Comparison of ENCODE assay signal across 11 mouse cellular contexts in genomic region chr1:91533483-91533882, GRCm38 (mm10). TPM values are rescaled to one million over a fixed set of nuclear protein-coding genes. Genes with fewer than 3 reads are reported as not detected.
A peak's percentile ranks its signal among the peaks of the same experiment; 100 is the strongest.
DNase-seq lines count a peak whose midpoint lies in the region; ATAC-seq and TF ChIP-seq lines count a peak whose summit lies in the region.
"Had no signal": no experiment of that assay in that cellular context is flagged by ENCODE, and none has a peak within 500 bp of the region (broad histone marks: within the 10 kb centered on the region; RNA-seq: fewer than 3 reads in every experiment).

No protein-coding gene starts in this region.

- no peak overlapping the region for H3K27ac ChIP-seq in intestine, embryonic 15.5 days
- H3K27ac ChIP-seq in intestine, postnatal 0 days (ENCODE audit: low read depth, low read length) = no peak overlapping the region
- H3K27ac ChIP-seq in liver, embryonic 11.5 days (ENCODE audit: low read depth, low read length) = peak overlapping the region; percentile 79
- no peak overlapping the region for H3K27ac ChIP-seq in midbrain, embryonic 15.5 days

- no peak for TF ChIP-seq CTCF in intestine, postnatal 0 days (IDR thresholded peaks at IDR 0.05; ENCODE audit: low read depth)

- 0 out of 2 replicates have a peak, but pooled peaks cover 3% of the 10 kb centered on the region for H3K36me3 ChIP-seq in intestine, embryonic 15.5 days
- H3K36me3 ChIP-seq in intestine, postnatal 0 days (ENCODE audit: control insufficient read depth, insufficient read depth) = peaks cover 4% of the 10 kb centered on the region
- H3K36me3 ChIP-seq in liver, embryonic 11.5 days (ENCODE audit: control insufficient read depth, insufficient read depth, low read length) = 0 out of 2 replicates have a peak, but pooled peaks cover 3% of the 10 kb centered on the region
- H3K36me3 ChIP-seq in midbrain, embryonic 15.5 days (replicated peaks) = 0 out of 2 replicates have a peak, but pooled peaks cover 4% of the 10 kb centered on the region

- intact Hi-C loops in left cerebral cortex, postnatal 4 days (cut with DNase I) = no loop called here

- no peak overlapping the region for H3K9ac ChIP-seq in intestine, embryonic 15.5 days
- H3K9ac ChIP-seq in intestine, postnatal 0 days (ENCODE audit: low read depth, low read length) = no peak overlapping the region
- H3K9ac ChIP-seq in liver, embryonic 11.5 days (ENCODE audit: low read depth, low read length) = peak overlapping the region; percentile 57
- H3K9ac ChIP-seq in midbrain, embryonic 15.5 days = no peak overlapping the region

- WGBS in intestine, embryonic 15.5 days = 52% methylated on average over 2 of the region's 2 CpGs
- 53% methylated on average over 2 of the region's 2 CpGs for WGBS in intestine, postnatal 0 days
- 45% methylated on average over 2 of the region's 2 CpGs for WGBS in liver, embryonic 11.5 days
- 61% methylated on average over 2 of the region's 2 CpGs for WGBS in midbrain, embryonic 15.5 days

- no peak overlapping the region for H3K4me2 ChIP-seq in intestine, embryonic 15.5 days (replicated peaks)
- no peak overlapping the region for H3K4me2 ChIP-seq in intestine, postnatal 0 days (replicated peaks; ENCODE audit: low read depth)
- H3K4me2 ChIP-seq in liver, embryonic 11.5 days = peak overlapping the region; percentile 53
- no peak overlapping the region for H3K4me2 ChIP-seq in midbrain, embryonic 15.5 days

- H3K4me1 ChIP-seq in intestine, embryonic 15.5 days (replicated peaks) = no peaks in the 10 kb centered on the region
- peaks cover 2% of the 10 kb centered on the region; the same call in 1 of the 2 replicates for H3K4me1 ChIP-seq in intestine, postnatal 0 days (replicated peaks; ENCODE audit: control insufficient read depth, insufficient read depth, low read length)
- H3K4me1 ChIP-seq in liver, embryonic 11.5 days (replicated peaks; ENCODE audit: control insufficient read depth, insufficient read depth, low read length) = peaks cover 11% of the 10 kb centered on the region
- H3K4me1 ChIP-seq in midbrain, embryonic 15.5 days = no peaks in the 10 kb centered on the region

- no peaks in the 10 kb centered on the region for H3K9me3 ChIP-seq in intestine, embryonic 15.5 days
- no peaks in the 10 kb centered on the region for H3K9me3 ChIP-seq in intestine, postnatal 0 days (ENCODE audit: control insufficient read depth)
- H3K9me3 ChIP-seq in liver, embryonic 11.5 days (ENCODE audit: control insufficient read depth, low read length) = no peaks in the 10 kb centered on the region
- H3K9me3 ChIP-seq in midbrain, embryonic 15.5 days = no peaks in the 10 kb centered on the region

- H3K4me3 ChIP-seq in intestine, embryonic 15.5 days (replicated peaks) = no peak overlapping the region
- H3K4me3 ChIP-seq in intestine, postnatal 0 days (ENCODE audit: low read depth, low read length) = no peak overlapping the region
- H3K4me3 ChIP-seq in liver, embryonic 11.5 days (ENCODE audit: low read depth, low read length) = 0 out of 2 replicates have a peak overlapping the region, but pooled peaks have one; percentile 3
- H3K4me3 ChIP-seq in midbrain, embryonic 15.5 days = no peak overlapping the region

- peak; percentile 84 for DNase-seq in c-Kit-positive CD71-positive TER-119-positive erythroid progenitor cells, embryonic 14.5 days (ENCODE audit: low spot score)
- DNase-seq in liver, embryonic 11.5 days (ENCODE audit: low spot score) = peak; percentile 54
- DNase-seq in spleen, postnatal 36 days (ENCODE audit: low spot score in 2 of 2) = peak; percentile 65 to 81
- no peak for DNase-seq in left cerebral cortex, postnatal 4 days
- no peak for DNase-seq in layer of hippocampus, adult 9-11 months
- DNase-seq: adrenal gland, postnatal 10 days; midbrain, embryonic 14.5 days had no signal

- H3K27me3 ChIP-seq in intestine, embryonic 15.5 days (replicated peaks) = peaks cover 1% of the 10 kb centered on the region
- no peaks in the 10 kb centered on the region for H3K27me3 ChIP-seq in intestine, postnatal 0 days (replicated peaks; ENCODE audit: control insufficient read depth, insufficient read depth, low read length)
- no peaks in the 10 kb centered on the region for H3K27me3 ChIP-seq in liver, embryonic 11.5 days (replicated peaks; ENCODE audit: control insufficient read depth, insufficient read depth, low read length)
- H3K27me3 ChIP-seq in midbrain, embryonic 15.5 days (replicated peaks) = no peaks in the 10 kb centered on the region
- H3K27me3 ChIP-seq: CH12.LX had no signal

- peak; percentile 72; the same call in 1 of the 2 replicates for ATAC-seq in intestine, embryonic 15.5 days
- ATAC-seq in intestine, postnatal 0 days = no peak
- peak; percentile 93 for ATAC-seq in liver, embryonic 11.5 days (replicated peaks; ENCODE audit: low FRiP score)
- ATAC-seq in midbrain, embryonic 15.5 days (replicated peaks) = no peak

RNA-seq across cellular contexts. Expression of gene Asb1, which starts 6.9 kb away (rescaled TPM):
- polyA plus RNA-seq in intestine, embryonic 15.5 days (2015; fragmentation: Nextera tagmentation; extraction: Ambion mirVana) = 3.8 and 4.1 TPM in 2 replicates
- 2.6 TPM in 2 replicates for polyA plus RNA-seq in intestine, postnatal 0 days (2015; fragmentation: Nextera tagmentation; extraction: Ambion mirVana)
- 12.2 and 13.4 TPM in 2 replicates for polyA plus RNA-seq in liver, embryonic 11.5 days (2014; fragmentation: Nextera tagmentation; extraction: Ambion mirVana)
- 10 to 100 TPM; 30.4 to 34.6 TPM for total RNA-seq in left cerebral cortex, postnatal 4 days (2021)
- polyA plus RNA-seq in midbrain, embryonic 15.5 days (2015; fragmentation: Nextera tagmentation; extraction: Ambion mirVana) = 11.8 and 12.5 TPM in 2 replicates

RNA-seq across cellular contexts. Expression of gene Traf3ip1, which starts 39.0 kb away (rescaled TPM):
- polyA plus RNA-seq in intestine, embryonic 15.5 days (2015; fragmentation: Nextera tagmentation; extraction: Ambion mirVana) = 7.2 and 8.1 TPM in 2 replicates
- polyA plus RNA-seq in intestine, postnatal 0 days (2015; fragmentation: Nextera tagmentation; extraction: Ambion mirVana) = 3.3 and 3.7 TPM in 2 replicates
- 4.4 TPM in 2 replicates for polyA plus RNA-seq in liver, embryonic 11.5 days (2014; fragmentation: Nextera tagmentation; extraction: Ambion mirVana)
- total RNA-seq in left cerebral cortex, postnatal 4 days (2021) = 10 to 100 TPM; 15.4 to 16.1 TPM
- 11.4 and 12.1 TPM in 2 replicates for polyA plus RNA-seq in midbrain, embryonic 15.5 days (2015; fragmentation: Nextera tagmentation; extraction: Ambion mirVana)

Comparison
In these comparisons a context has a peak if more than half of its experiments do, and no peak if none do; other contexts are left out.
1. ATAC-seq: peak in intestine, embryonic 15.5 days (single experiment) and liver, embryonic 11.5 days (single experiment); none in intestine, postnatal 0 days (single experiment) and midbrain, embryonic 15.5 days (single experiment).
2. DNase-seq: peak in c-Kit-positive CD71-positive TER-119-positive erythroid progenitor cells, embryonic 14.5 days (single experiment), liver, embryonic 11.5 days (single experiment) and spleen, postnatal 36 days (2 of 2); none in left cerebral cortex, postnatal 4 days (single experiment) and layer of hippocampus, adult 9-11 months (single experiment).